Mouse (Mus musculus) heart, adult 18-20 months (tissue): ENCODE data around the gene Cblb. TPM values are rescaled to one million over a fixed set of nuclear protein-coding genes. Genes with fewer than 3 reads are reported as not detected.

Experiments used
- DNase-seq, 2 experiments: peaks; one replicate each; pipeline ENCODE4 v3.0.0; 2021 to 2022; ENCODE audit warnings: mixed read lengths in 1 of 2
- total RNA-seq, 2 experiments: library from RNA; stranded (reverse); gene quantifications; 2 replicates each; pipeline ENCODE4 v1.2.3; 2021

The Cblb gene
- total RNA-seq, 2 experiments from 2014 or later, result 10.9 to 14.4 TPM

DNA sequence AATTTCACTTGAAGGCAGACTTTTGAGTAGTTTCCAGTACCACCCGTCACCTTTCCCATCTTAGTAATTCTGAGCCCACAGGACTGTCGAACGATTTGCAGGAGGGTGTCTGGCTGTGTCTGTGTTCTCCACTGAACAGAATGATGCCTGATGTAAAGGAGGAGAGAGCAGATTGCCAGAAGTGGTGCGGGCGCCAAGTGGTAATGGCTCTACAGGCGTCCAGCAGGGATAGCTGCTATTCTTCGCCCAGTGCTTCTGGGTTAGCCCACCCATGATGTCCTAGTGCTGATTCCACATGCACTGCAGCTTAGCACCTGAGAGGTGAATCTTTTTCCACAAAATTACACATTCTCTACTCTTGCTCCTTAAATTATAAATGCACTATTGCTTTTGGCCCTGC lies 45.6 kb downstream of the Cblb start:
- DNase-seq, result no peak

DNA sequence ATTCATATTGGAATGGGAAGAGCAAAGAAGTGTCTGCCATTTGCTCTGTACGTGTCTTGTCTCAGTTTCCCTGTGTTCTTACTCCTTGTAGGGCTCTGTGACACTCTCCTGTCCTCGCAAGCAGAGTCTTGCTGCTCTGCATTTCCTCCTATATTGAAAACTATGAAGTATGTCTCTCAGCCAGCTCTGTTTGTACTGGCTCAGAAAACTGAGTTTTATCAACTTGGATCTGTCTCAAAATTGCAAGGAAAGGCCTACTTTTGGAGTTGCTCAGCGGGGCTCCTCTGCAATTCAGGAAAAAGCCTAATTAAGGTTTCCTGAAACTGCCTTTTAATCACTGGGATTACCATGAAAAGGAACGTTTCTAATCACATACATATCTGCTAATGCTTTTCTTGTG lies 46.9 kb downstream of the Cblb start:
- no peak for DNase-seq

DNA sequence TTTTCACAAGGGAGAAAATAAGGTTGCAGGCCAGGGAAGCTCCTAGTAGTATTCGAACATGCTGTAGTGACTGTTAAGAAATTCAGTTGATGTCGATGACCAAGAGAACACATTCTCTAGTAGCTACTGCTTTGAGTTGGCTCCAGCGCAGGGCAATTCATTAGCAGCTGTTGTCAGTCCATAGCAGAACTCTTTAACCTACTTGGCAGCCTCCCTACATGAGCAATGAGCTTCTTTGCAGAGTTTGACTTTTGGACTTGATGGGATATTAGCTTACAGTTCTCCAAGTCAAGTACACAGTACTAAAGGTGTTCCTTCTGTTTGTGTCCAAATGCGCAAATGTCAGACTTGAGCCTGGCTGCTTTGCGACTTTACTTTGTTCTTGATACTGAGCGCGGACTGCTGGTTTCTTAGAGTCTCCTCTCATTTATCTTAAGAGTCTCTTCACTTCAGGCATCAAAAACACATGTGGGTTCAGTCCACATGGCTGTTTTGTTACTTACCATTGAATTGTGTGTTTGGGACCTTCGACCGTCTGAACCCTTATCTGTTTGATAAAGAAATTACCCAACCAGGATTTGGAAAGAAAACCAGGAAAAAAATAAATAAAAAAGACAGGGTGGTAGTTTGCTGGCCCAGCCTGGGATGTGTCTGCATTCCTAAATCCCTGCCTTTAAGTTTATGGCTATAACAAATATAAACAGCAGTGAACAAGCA lies 47.9 kb downstream of the Cblb start:
- peak; percentile 71 to 87 for DNase-seq

DNA sequence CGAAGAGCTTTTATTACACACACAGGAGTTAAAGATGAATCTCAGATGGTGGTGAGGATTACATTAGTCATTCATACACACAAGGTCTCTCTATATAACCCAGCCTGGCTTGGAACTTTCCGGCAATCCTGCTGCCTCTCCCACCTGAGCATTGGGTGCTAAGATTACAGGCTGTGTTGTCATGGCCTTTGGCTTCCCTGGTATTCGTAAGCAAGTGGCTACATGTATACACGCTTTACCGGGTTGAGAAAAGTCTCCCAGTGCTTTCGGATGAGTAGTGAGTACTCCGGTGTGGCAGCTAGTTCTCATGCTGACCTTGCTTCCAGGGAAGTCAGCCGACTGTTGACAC lies 48.4 kb downstream of the Cblb start:
- no peak for DNase-seq

DNA sequence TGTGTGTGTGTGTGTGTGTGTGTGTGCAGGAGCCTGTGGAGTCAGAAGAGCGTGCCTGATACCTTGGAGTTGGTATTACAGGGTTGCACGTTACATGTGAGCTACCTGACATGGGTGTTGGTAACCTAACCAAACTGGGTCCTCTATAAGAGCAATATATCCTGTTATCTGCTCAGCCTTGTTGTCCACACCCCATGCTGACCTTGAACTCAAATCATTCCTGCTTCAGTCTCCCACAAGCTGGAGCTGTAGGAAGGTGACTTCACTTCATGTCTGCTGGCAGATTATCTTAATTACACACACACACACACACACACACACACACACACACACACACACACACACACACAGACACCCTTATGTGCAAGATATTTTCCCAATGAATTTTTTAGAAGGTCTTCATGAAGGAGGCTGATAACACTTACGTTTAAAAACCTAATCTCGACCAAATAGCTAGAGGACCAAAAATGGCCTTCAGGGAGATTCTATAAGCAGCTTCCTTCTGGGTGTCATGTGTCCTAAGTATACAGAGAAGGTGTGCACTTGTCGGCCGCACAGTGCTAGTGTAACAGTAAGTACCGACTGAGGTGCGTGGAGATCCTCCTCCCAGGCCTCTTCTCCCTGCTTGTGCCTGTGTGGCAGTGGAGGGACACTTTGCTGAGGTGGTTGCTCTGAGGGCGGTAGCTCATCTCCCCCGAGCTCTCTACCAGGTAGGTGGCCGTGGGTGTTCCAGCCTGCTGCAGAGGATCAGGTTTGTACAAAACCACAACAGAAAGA lies 49.8 kb downstream of the Cblb start:
- DNase-seq, result no peak

DNA sequence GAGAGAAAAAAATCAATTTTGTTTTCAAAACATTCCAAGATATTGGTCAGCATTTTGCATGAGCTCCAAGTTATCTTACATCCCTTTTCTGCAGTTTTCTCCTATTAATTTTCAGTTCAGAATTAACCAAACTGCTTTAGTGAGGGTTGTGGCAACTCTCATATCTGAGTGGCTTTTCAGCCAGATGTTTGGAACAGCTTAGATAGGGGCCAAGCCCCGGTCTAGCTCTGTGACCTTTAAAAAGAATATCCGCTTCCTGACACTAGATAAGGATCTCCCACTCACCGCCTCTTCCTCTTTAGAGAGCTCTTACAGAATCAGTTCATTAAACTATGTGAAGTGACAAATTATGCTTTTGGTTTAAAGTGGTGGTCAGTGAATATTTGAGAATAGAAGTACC lies 50.7 kb downstream of the Cblb start:
- no peak for DNase-seq

DNA sequence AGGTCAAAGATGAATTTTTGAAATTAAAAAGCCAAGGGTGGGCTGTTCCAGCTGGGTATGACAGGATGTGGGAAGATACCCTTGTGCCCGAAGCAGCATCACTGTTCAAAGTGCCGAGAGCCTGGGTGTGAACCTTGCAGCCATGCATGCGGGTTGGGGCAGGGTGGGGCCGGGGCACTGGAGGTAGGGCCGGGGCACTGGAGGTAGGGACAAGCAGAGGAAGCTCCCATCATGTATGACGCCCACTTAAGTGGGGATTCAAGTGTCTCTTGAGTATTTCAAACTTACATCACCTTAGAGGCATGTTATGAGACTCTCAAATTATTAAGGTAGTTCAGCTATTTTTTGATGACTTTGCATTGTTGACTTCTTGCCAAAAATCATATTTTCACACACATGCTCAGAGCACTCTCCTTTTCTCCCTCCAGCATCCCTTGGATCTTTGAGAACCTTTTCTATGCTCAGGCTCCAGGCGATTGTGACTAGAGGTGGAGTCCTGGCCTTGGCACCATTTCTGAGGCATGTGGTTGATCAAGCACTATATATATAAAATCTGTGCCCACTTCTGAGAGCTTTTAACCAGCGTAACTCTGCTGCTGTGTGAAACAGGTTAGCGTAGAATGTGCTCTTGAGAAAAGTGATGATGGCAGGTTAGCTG lies 55.9 kb downstream of the Cblb start:
- DNase-seq, result no peak

DNA sequence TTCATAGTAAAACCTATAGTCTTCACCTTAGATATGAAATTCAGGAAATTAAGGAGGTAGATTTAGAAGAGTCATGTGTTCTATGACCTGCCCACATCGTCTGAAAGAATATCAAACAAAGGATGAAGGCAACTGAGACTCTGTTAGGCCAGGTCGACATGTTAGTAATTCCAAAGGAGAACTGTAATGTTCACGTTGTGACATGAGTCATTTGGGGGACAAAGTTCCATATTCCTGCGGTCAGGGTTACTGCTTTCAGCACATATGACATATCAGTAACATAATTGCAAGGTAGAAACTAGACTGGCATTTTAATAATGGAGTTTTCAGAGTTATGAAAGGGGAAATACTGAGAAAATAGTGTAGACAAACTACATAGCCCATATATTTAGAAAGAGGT lies 58.3 kb downstream of the Cblb start:
- no peak for DNase-seq

DNA sequence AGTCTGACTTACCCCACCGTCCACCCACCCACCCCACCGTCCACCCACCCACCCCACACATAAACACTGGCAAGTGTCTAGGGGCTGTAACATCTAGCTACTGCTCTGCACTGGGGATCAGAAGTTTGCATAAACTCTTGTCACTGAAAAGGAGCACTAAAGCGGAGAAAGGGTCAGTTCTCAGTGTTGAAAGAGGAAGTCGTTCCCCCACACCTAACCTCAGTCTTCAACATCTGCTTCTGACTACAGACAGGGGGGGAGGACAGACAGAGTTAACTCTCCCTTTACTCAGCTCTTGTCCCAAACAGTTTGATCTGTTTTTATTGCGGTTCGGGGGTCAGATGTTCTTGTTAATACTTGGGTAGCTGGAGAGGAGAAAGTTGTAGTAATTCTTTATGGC lies 59.9 kb downstream of the Cblb start:
- DNase-seq, result no peak

DNA sequence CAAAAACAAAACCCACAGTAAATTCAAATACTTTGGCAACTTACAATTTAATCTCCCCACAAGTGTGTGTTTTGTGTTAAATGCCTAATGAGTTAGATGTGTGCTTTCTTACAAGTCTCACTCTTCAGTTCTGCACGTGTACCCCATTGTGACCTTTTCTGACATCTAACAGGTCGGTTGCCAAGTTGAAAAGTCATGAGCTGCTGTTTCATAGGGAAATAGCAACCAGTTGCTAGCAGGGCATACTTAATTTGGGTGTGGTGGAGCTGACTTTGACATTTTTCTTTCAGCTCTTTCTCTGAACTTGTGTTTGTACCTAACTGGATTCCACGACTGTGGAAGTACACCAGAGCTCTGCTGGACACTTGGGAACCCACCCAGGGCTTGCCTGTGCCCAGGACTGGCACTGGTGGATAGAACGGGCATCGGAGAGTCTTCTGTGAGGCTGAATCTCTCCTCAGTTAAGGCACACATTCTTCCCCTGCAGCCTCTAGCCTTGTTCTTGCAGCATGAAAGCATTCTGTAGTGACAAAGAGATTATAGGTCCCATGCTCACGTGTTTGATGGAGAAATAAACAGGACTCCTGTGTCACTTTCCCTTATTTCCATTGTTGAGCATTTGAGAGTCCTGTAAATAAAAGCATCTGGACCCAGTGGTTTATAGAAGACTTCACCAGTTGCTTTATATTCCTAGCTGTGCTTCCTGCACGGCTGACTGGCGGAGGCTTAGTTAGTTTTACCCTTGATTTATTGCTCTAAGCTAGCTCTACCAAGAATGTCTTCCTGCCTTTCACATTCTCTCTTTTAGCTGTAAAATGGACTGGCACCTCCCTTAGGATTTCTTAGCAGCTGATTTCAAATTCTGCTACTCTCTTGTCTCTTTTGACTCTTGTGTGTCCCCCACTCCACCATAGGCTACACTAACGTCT lies 62.6 kb downstream of the Cblb start:
- DNase-seq, result peak in 1 of 2 experiments; percentile 44

DNA sequence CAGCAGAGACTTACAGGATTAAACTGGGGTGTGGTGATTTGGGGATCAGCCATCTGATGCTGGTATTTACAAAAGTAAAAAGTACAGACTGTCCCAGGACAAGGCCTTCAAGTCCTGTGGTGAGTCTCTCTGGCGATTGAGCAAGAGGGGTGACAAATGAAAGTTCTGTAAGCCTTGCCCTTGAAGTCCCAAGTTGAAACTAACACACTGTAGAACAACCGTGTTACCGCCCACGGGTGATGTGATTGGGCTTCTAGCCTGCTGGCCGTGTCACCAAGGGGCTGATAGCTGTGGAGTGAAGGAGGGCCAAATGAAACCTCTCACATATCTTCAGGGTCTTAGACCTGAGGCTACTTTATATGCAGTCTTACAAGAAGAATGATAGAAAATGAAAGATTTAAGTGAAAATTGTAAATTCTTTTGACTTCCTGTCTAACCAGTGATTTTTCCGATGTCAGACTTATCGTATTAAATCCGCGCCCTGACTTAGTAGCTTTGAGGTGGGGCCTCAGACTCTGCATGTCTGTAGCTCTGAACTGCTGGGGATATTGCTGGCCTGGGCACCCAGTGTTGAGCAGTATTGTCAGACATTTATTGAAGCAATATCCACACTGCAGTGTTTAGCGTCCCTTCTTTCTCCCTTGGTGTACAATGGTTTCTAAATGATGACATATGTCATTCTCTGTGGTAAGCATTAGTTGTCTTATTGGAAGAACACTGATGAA lies 63.9 kb downstream of the Cblb start:
- DNase-seq, result peak; percentile 85 to 91

DNA sequence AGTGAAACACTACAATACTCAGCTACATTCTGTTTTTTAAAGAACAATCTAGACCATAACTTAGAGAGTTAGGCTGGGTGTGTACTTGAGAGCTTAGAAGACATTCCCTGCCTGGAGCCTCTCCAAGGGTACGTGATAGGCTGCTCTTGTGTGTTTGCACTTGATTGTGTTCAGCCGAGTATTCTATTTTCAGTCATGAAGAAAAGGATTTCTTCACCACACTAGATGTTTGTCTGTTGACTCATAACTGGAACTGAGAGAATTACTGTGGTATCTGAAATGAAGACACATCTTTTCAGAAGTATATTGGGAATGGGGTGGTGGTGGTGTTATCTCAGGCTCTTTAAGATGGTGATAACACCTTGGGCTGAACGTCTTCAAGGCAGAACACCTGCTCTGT lies 64.6 kb downstream of the Cblb start:
- peak; percentile 84 to 85 for DNase-seq

DNA sequence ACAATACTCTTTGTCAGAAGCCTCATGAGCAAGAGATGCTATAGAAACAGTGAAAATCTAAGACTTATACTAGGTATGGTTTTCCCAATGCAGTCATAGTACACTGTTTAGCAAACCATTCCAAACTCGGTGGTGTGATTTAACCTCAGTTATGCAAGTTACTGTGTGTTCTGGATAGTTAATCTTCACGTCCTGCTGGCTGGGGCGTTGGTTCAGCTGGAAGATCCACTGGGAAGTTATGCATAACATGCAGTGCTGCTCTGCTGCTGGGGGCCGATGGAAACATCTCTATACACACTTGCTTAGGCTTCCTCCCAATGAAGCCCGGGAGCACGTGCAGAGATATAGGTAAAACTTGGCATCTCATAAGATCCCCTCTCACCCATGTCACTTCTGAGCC lies 69.4 kb downstream of the Cblb start:
- DNase-seq, result no peak

DNA sequence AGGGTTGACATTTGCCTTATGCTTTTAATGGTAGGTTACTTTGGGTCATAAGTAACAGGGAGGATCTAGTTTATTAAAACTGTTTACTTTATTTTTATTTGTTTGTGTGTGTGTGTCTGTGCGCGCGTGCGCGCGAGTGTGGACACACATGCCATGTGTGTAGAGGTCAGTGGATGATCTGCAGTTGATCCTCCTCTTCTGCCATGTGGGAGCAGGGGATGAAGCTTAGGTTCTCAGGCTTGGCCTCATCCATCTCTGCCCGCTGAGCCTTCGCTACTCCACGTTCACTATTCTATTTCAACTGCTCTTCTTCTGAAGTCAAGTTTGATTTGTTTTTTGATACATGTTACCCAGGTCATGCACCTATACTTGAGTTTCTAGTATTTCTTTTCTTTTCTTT lies 73.6 kb downstream of the Cblb start:
- DNase-seq, result no peak

DNA sequence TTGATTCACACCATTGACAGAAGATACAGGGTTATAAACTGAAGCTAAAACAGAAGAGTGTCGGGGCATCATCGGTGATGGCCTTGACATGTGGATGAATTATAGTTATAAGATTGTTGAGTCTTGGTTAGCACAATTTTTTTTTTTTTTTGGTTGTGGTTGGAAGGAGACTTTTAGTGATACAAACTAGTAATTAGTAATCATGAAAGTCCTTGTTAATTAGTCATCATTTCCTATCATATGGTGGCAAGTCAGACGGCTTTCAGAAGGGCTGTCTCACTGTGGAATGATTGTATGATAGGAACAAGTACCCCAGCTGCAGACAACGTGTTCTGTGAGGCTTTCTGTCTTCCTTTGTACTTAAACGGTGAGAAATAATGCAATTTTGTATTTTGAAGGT lies 76.8 kb downstream of the Cblb start:
- DNase-seq, result no peak

DNA sequence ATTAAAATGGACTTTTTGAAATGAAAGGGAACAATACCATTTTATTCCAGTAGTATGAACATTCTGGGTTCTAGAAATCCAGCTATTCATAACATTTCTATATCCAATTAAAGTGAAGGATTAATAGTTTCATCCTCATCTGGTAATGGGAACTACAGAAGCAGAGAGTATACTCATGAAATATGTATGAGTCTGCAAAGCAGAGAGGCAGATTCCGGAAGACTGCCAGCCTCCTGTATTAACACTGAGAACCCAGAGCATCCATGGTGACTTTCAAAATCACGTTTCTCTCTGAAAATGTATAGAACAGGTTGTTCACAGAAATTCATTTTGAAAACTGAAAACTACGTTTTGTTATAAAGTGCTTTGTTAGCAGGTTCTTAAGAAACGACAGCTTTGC lies 83.4 kb downstream of the Cblb start:
- no peak for DNase-seq

DNA sequence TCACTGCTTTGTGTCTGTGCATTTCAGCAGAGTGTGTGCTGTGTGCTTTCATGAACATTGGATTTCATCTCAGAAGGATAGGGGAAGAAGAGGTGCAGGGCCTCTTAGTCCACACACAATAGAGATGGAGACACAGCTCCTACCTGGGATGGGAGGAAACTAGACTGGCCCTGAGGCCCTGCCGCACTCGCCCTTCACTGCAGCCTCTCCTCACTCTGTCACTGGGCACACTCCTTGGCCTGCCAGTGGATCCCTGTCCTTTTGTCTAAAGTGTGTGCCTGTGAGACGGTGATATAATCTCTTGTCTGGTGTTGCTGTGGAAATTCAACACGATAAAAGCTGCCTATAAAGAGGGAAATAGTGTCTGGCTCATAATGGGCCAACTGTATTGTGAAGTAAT lies 88.0 kb downstream of the Cblb start:
- DNase-seq, result no peak

DNA sequence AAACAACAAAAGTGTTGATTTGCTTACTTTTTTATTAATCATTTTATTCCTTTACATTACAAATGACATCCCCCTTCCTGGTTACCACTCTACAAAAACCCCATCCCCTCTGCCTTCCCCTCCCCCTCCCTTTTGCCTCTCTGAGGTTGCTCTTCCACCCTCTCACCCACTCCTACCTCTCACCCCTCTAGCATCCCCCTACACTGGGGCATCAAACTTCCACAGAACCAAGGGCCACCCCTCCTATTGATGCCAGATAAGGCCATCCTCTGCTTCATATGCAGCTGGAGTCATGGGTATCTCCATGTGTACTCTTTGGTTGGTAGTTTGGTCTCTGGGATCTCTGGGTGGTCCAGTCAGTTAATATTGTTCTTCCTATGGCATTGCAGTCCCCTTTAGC lies 93.9 kb downstream of the Cblb start:
- no peak for DNase-seq

DNA sequence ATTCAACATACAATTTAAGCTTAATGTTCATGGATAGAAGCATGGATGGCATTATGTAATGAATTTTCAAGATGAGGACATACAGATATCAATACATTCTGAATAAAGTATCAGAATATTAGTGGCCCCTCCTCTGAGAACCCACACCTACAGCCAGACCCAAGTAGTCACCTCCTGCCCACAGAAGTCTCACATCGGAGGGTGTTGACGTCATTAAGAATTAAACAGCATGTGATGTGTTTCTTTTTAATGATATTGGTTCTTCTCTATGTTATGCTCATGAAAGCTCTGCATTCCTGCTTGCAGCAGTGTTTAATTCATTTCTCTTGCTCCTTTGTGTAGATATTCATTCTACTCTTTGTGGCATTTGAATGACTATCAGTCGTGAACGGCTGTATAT lies 94.9 kb downstream of the Cblb start:
- DNase-seq, result no peak

DNA sequence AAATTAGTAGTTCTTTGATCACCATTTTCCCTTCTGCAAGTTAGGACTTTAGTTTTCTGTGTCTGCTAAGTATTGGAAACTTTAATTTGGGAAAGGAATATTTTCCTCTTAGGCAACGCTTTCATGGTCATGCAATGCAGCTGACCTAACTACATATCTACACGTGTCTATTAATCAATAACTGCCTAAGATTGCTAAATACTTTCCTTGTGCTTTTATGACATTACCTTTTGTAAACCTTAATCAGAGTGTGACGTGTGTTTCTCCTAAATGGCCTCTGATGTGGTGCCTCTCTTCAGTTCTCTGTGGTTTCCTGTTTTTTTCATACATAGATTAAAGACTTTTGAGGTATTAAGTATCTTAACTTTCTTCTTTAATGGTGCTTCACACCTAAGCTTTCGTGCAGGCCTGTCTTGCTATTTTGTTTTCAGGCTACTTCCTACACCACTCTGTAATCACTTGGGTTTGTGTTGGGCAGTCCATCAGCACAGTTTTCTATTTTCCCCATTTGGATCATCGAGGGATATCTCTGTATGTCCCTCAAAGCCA lies 98.4 kb downstream of the Cblb start:
- no peak for DNase-seq

DNA sequence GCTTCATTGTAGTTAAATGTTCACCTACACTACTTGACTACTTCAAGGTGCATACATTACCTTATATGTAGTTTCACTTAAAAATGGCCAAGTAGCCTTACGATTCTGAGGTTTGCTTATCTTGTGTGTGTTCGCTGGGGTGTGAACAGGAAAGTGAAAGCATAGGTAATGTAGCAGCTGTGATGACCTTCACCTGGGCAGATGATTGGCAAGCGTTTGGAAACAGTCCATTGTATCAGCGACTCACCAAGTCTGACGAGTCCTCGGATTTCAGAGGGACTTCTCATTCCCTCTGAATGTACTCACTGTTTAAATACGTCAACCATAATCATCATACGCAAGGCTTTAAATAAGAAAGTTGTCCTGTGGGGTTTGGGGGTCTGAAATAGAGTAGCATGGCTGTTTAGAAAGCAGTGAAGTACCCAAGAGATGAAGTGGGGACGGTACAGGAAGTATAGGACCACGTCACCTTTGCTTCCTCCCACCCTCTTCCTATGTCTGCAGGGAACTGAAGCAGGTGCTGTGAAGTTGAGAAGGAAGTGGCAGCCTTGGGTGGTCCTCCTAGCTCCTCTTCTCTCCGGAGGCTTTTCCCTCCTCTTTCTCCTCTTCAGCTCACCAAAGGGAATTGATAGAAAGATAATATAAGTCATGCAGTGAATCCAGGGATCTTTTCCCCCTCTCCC lies 101.9 kb downstream of the Cblb start:
- no peak for DNase-seq
